Mouse (Mus musculus) E14TG2a.4 (cell line): ENCODE results near the gene Nkx3-2.

Experiments
- H3K27me3 ChIP-seq: 2 replicates; pipeline ENCODE4 v1.6.1; 2014; ENCODE audit warnings: low read length, control low read depth; ENCODE audit not compliant: insufficient read depth
- H3K36me3 ChIP-seq: 2 replicates; pipeline ENCODE4 v1.6.1; 2014; ENCODE audit warnings: low read length, control low read depth; ENCODE audit not compliant: insufficient read depth
- H3K4me1 ChIP-seq: replicated peaks from 2 replicates; pipeline ENCODE4 v1.6.1; 2014; ENCODE audit warnings: low read depth, low read length, control low read depth
- H3K4me3 ChIP-seq: replicated peaks from 2 replicates; pipeline ENCODE4 v1.5.1; 2014; ENCODE audit warnings: mild to moderate bottlenecking, low read length
- H3K9me3 ChIP-seq: 2 replicates; pipeline ENCODE4 v1.6.1; 2014; ENCODE audit warnings: low read length, control low read depth
- CTCF ChIP-seq: conservative IDR thresholded peaks from 2 replicates; pipeline ENCODE4 v1.5.1; 2014; ENCODE audit warnings: low read length
- NANOG ChIP-seq: IDR thresholded peaks from 2 replicates; pipeline ENCODE4 v1.6.1; 2014; ENCODE audit warnings: borderline replicate concordance, low read length, mixed read lengths
- POU5F1 ChIP-seq: IDR thresholded peaks from 2 replicates; pipeline ENCODE4 v1.6.1; 2014; ENCODE audit warnings: low read length, borderline replicate concordance

Nkx3-2 gene

DNA sequence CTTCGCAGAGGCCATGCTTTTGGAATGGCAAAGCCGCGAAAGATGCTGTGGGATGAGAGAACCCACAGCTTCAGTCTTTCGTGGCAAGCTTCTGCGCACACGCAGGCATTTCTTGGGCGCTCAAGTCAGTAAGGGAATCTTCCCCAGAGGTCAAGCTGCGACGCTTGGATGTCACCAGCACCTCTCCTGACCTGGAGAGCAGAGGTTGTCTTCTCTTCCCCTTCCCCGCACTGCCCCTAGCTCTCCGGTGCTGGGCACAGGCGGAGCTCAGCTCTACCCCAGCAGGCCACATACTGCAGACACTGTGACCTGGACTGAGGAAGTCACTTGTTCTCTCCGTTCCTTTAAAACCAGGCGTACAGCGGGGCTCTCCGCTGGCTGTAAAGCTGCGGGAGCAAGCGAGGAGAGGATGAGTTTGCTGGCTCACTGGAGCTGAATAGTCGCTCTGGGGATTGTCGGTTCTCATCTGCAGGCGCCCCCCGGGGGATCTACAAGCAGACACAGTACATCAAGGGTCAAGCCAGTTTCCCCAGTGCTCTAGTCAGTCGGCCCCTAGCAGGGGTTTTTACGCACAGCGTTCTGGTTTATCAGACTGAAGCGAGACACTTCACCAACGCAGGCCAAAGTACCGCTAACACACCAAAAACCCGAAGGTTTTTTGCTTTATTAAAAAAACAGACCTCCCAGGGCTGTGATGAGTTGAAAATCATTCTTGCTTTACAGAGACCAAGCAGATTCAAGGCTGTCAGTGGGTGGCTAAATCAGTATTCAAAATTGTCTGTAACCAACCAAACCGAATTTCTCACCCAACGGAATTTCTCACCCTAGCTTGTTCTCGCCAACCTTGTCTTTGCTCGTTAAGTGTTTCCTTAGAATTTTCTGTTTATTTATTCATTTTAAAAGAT, 3.2 kb upstream of the Nkx3-2 start:
- H3K4me1 ChIP-seq: peaks cover 39% of the 10 kb centered on the region
- TF ChIP-seq CTCF (no peak), POU5F1 (no peak)
- no peaks in the 10 kb centered on the region for H3K36me3 ChIP-seq
- H3K9me3 ChIP-seq: no peaks in the 10 kb centered on the region
- peak overlapping the region; percentile 63 for H3K4me3 ChIP-seq
- H3K27me3 ChIP-seq: peaks cover 66% of the 10 kb centered on the region

- Histone ChIP-seq H3K27me3 (peaks cover 76% of the 10 kb centered on the region), H3K36me3 (no peaks in the 10 kb centered on the region), H3K9me3 (no peaks in the 10 kb centered on the region), H3K4me3 (peak overlapping the region; percentile 63), H3K4me1 (peaks cover 48% of the 10 kb centered on the region)
- TF ChIP-seq NANOG: no peak
- TF ChIP-seq CTCF: no peak
Observed at GRCm38 (mm10) chr5:41766406-41767010, 2.2 kb upstream of the Nkx3-2 start.

DNA sequence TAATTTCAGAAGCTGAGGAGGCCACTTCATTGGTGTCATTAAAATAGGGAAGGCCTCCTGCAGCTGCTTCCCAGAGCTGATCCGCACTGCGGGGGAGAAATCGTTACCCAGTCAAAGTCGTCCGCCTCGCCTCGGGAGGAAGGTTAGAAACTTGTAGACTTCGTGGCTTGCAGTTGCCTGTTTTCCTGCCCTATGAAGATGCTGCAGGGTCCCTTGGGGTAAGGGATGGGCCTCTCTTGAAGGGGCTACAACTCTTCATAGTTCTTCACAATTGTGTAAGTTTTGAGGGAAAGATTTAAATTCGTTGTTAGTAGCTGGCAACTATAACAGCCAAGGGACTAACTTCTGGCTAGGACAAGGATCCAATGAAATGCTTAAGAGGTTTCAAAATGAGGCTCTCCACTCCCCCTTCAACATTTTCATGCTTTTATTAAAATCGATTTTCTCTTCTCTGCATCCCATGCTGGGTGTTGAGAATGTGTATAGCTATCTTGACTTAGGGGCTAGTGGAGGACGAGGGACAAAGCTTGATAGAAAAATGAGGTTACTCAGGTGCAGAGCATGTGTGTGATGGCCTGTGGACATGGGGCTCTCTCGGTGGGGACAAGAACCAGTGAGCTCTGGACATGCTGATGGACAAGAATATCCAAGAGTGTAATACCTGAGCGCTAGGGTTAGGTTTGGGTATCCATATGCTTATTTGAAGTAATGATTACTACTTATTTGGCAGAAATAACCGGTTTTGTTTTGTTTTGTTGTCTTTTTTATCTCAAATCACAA, 1.5 kb upstream of the Nkx3-2 start:
- no peak overlapping the region for H3K4me3 ChIP-seq
- peak; percentile 46; the same call in 1 of the 2 replicates for TF ChIP-seq NANOG
- no peak for TF ChIP-seq CTCF
- TF ChIP-seq POU5F1: no peak
- H3K9me3 ChIP-seq: no peaks in the 10 kb centered on the region
- H3K36me3 ChIP-seq: no peaks in the 10 kb centered on the region
- peaks cover 83% of the 10 kb centered on the region for H3K27me3 ChIP-seq
- peaks cover 53% of the 10 kb centered on the region for H3K4me1 ChIP-seq

- Histone ChIP-seq H3K9me3 (no peaks in the 10 kb centered on the region), H3K36me3 (no peaks in the 10 kb centered on the region), H3K4me3 (peak overlapping the region; percentile 79), H3K27me3 (peaks cover 94% of the 10 kb centered on the region), H3K4me1 (peaks cover 59% of the 10 kb centered on the region)
- no peak for TF ChIP-seq NANOG
- TF ChIP-seq CTCF: no peak
- TF ChIP-seq POU5F1: no peak
Observed at GRCm38 (mm10) chr5:41762947-41763730, 1.2 kb downstream of the Nkx3-2 start.

- no peaks in the 10 kb centered on the region for H3K36me3 ChIP-seq
Observed at GRCm38 (mm10) chr5:41762141-41762946, 2.0 kb downstream of the Nkx3-2 start.

DNA sequence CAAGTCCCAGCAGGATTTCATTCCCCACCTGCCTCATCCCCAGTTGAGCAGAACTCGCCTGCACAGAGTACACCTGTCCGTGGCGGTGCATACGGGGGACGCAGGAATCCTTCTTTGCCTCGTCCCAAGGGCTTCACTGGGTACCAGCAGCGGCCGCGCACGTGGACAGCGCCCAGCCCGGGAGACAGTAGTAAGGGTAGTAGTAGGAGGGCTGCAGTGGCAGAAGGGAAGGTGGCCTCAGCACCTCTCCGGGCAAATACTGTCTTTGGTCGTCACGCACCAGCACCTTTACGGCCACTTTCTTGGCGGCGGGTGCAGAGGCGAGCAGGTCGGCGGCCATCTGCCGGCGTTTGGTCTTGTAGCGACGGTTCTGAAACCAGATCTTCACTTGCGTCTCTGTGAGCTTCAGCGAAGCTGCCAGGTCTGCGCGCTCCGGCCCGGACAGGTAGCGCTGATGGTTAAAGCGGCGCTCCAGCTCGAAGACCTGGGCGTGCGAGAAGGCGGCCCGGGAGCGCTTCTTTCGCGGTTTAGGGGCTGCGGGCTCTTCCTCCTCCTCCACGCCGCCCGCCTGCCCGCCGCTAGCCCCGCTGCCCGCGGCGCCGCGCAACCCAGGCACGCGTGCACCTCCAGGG, 2.7 kb downstream of the Nkx3-2 start:
- Histone ChIP-seq H3K4me3 (peak overlapping the region; percentile 55), H3K4me1 (peaks cover 47% of the 10 kb centered on the region), H3K36me3 (no peaks in the 10 kb centered on the region), H3K27me3 (peaks cover 94% of the 10 kb centered on the region), H3K9me3 (no peaks in the 10 kb centered on the region)
- no peak for TF ChIP-seq POU5F1
- no peak for TF ChIP-seq NANOG
- TF ChIP-seq CTCF: no peak

More at GRCm38 (mm10) chr5:41762141-41762946, 2.0 kb downstream of the Nkx3-2 start:
- no peaks in the 10 kb centered on the region for H3K9me3 ChIP-seq
- H3K4me3 ChIP-seq: peak overlapping the region; percentile 79
- H3K4me1 ChIP-seq: peaks cover 54% of the 10 kb centered on the region
- H3K27me3 ChIP-seq: peaks cover 94% of the 10 kb centered on the region
- TF ChIP-seq POU5F1 (no peak), NANOG (no peak), CTCF (no peak)

DNA sequence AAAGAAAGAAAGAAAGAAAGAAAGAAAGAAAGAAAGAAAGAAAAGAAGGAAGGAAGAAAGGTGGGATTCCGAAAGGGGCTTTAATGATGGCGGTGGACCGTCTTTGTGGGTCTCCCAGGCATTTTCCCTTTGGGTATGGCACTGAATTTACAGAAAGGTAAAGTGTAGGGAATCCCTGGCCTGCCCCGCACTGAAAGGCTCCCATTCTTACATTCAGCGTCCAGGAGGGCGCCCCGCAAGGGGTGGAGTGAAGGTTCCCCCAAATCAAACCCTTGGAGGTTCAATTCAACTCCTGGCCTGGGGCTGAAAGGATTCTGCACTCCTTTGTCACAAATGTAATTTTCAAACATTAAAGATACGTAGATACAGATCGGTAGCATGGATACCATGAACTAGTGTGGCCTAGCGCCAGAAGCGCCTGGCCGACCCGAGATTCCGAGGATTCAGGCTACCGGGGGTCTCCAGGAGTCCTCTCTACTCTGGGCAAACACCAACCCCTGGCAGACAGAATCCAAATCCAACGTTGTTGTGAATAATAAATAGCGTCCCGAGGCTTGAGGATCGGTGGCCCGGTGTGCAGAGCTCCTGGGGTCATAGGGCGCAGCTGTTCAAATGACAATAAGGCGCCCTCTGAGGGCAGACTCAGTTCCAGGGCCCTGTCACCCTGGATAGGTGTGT, 3.3 kb downstream of the Nkx3-2 start:
- H3K4me1 ChIP-seq: peaks cover 41% of the 10 kb centered on the region
- no peaks in the 10 kb centered on the region for H3K36me3 ChIP-seq
- H3K4me3 ChIP-seq: peak overlapping the region; percentile 55; the same call in 1 of the 2 replicates
- no peaks in the 10 kb centered on the region for H3K9me3 ChIP-seq
- H3K27me3 ChIP-seq: peaks cover 92% of the 10 kb centered on the region
- TF ChIP-seq POU5F1 (no peak), NANOG (no peak), CTCF (no peak)
